Mouse (Mus musculus) limb, embryonic 13.5 days (tissue): ENCODE measurements around the gene Fhdc1. TPM values are rescaled to one million over a fixed set of nuclear protein-coding genes. Genes with fewer than 3 reads are reported as not detected.
A peak's percentile ranks its signal among the peaks of the same experiment; 100 is the strongest.

Experiments
- ATAC-seq: fragments of 200-750 bp; cut with Nextera tagmentation; 2 replicates; pipeline ENCODE4 v1.8.0; 2017; ENCODE audit warnings: low read depth, moderate number of reproducible peaks, moderate TSS enrichment; ENCODE audit not compliant: low FRiP score
- H3K27ac ChIP-seq: fragments of 300-500 bp; sonication (generic); 2 replicates; pipeline ENCODE4 v1.5.1; 2015; ENCODE audit warnings: inconsistent platforms, mild to moderate bottlenecking, moderate library complexity
- H3K27me3 ChIP-seq: fragments of 300-500 bp; sonication (generic); 2 replicates; pipeline ENCODE4 v1.6.1; 2015; ENCODE audit warnings: mild to moderate bottlenecking, inconsistent platforms
- H3K36me3 ChIP-seq: fragments of 300-500 bp; sonication (generic); 2 replicates; pipeline ENCODE4 v1.6.1; 2015; ENCODE audit warnings: inconsistent platforms, mild to moderate bottlenecking, moderate library complexity
- H3K4me1 ChIP-seq: fragments of 300-500 bp; sonication (generic); 2 replicates; pipeline ENCODE4 v1.6.1; 2015; ENCODE audit warnings: inconsistent platforms
- H3K4me2 ChIP-seq: fragments of 300-500 bp; sonication (generic); replicated peaks from 2 replicates; pipeline ENCODE4 v1.6.1; 2015; ENCODE audit warnings: inconsistent platforms, mild to moderate bottlenecking, moderate library complexity
- H3K4me3 ChIP-seq: fragments of 300-500 bp; sonication (generic); 2 replicates; pipeline ENCODE4 v1.5.1; 2015; ENCODE audit warnings: moderate library complexity, mild to moderate bottlenecking, inconsistent platforms
- H3K9ac ChIP-seq: fragments of 300-500 bp; sonication (generic); 2 replicates; pipeline ENCODE4 v1.6.1; 2015; ENCODE audit warnings: mild to moderate bottlenecking, inconsistent platforms
- H3K9me3 ChIP-seq: fragments of 300-500 bp; sonication (generic); 2 replicates; pipeline ENCODE4 v1.6.1; 2016; ENCODE audit warnings: inconsistent platforms
- WGBS: fragments of 180-500 bp; shearing (Covaris S2); methylation state at CpG from one replicate; pipeline ENCODE4 v1.1.7; 2015; 5-methylcytosine and 5-hydroxymethylcytosine counted together
- polyA plus RNA-seq: library from polyadenylated mRNA; unstranded; fragments of >200 nt; fragmentation: Nextera tagmentation; extraction: Ambion mirVana; gene quantifications from 2 replicates; pipeline ENCODE4 v1.2.1, GENCODE M21; 2015

Gene Fhdc1
- polyA plus RNA-seq, 1 experiment from 2014 or later, result 6.2 TPM

DNA sequence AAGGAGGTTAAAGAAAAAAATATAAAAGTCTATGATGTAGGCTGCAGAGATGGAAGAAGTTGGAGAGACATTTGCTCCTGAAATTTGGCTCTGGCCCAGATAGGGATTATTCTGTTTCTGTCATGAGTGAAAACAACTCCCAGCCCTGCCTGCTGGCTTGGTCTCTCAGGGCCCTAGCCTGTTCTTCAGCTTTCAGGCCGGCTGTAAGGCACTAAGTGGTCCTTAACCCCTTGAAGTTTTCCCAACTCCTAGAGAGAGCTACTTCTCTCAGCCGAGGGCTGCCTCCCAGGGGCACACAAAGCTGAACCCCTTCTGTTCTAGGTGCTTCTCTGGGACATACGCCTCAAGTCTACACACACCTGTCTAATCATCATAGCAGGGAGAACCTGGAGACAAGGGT, 7.7 kb downstream of the Fhdc1 start:
- no peak for ATAC-seq
- Histone ChIP-seq H3K36me3 (peaks cover 2% of the 10 kb centered on the region; the same call in 1 of the 2 replicates), H3K27ac (no peak overlapping the region), H3K27me3 (peaks cover 19% of the 10 kb centered on the region), H3K4me3 (no peak overlapping the region), H3K9ac (no peak overlapping the region), H3K4me2 (peak overlapping the region; percentile 2; the same call in 1 of the 2 replicates), H3K9me3 (no peaks in the 10 kb centered on the region), H3K4me1 (peaks cover 37% of the 10 kb centered on the region)
- WGBS, result 28% methylated on average over 3 of the region's 3 CpGs

DNA sequence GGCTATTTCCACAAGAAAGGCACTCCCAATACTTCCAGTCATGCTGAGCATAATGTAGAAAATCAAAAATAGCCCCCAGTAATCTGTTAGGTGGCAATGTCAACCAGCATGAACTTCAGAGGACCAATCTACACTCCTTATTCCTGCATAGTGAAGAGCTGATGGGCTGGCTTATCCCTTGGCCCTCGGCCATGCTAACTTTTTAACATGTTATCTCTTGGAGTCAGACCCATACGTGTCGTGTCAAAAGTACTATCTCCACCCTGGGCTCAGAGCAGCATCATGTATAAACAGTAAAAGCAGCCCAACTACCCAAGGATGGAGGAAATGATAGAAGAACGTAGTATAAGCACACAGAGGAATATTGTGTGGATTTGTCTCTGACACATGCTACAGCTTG, 9.1 kb downstream of the Fhdc1 start:
- Histone ChIP-seq H3K4me3 (no peak overlapping the region), H3K27ac (no peak overlapping the region), H3K4me2 (no peak overlapping the region), H3K4me1 (peaks cover 45% of the 10 kb centered on the region), H3K36me3 (peaks cover 2% of the 10 kb centered on the region; the same call in 1 of the 2 replicates), H3K9me3 (no peaks in the 10 kb centered on the region), H3K27me3 (peaks cover 6% of the 10 kb centered on the region; the same call in 1 of the 2 replicates), H3K9ac (no peak overlapping the region)
- ATAC-seq, result no peak
- 84% methylated on average over 4 of the region's 4 CpGs for WGBS

DNA sequence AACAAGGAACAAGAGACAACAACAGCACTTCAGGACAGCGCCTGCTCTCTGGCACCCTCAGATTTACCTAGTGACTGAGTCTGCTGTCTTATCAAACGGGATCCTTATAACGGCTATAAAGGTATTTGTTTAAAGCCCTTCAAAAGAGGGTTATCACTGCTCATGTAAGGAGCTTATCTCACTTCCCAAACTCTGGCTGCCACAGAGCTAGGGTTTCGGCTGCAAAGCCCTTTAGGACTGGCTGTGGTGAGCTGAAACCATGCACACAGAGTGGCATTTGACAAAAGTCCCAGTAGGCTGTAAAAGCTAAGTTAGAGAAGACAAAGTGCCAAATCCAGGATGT, 12.1 kb downstream of the Fhdc1 start:
- no peaks in the 10 kb centered on the region for H3K9me3 ChIP-seq
- H3K4me1 ChIP-seq, result peaks cover 18% of the 10 kb centered on the region
- no peak for ATAC-seq
- no peak overlapping the region for H3K9ac ChIP-seq
- WGBS, result 44% methylated on average over 4 of the region's 4 CpGs
- H3K27me3 ChIP-seq, result peaks cover 3% of the 10 kb centered on the region; the same call in 1 of the 2 replicates
- H3K27ac ChIP-seq, result no peak overlapping the region
- no peak overlapping the region for H3K4me2 ChIP-seq
- H3K4me3 ChIP-seq, result no peak overlapping the region
- H3K36me3 ChIP-seq, result peaks cover 2% of the 10 kb centered on the region; the same call in 1 of the 2 replicates

DNA sequence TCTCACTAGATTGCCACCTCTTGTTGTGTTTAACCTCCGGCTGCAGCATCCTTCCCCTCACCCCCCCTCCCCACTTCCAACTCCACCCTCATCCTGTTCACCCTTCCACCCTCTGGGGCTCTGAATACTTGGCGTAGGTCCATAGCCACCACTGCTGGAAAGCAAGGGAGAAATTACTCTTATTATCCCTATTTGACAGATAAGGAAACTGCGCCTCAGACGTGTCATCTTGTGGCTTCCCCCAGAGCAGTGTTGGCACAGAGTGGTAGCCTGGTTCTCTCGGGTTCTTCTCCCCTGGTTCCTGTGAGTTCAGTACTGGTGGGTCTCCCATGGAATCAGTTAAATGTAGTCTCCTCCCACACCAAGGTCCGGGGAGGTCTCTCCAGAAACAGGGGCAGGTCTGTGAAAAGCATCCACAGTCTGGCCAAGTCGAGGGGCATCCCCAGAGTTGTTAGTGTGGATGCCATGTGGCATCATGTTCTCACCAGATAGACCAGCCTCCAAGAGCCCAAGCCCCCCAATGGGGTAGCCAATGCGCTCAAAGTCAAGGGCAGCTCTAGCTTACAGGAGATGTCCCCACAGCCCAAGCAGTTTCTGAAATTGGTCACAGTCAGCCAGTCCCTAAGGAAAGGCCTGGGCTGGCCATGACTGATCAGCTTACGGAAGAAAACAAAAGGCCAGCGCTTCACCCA, 12.7 kb downstream of the Fhdc1 start:
- Histone ChIP-seq H3K4me1 (peaks cover 13% of the 10 kb centered on the region), H3K9ac (no peak overlapping the region), H3K27me3 (peaks cover 3% of the 10 kb centered on the region; the same call in 1 of the 2 replicates), H3K27ac (no peak overlapping the region), H3K4me2 (no peak overlapping the region), H3K4me3 (no peak overlapping the region), H3K9me3 (no peaks in the 10 kb centered on the region), H3K36me3 (peaks cover 2% of the 10 kb centered on the region; the same call in 1 of the 2 replicates)
- 65% methylated on average over 10 of the region's 10 CpGs for WGBS
- ATAC-seq, result no peak

DNA sequence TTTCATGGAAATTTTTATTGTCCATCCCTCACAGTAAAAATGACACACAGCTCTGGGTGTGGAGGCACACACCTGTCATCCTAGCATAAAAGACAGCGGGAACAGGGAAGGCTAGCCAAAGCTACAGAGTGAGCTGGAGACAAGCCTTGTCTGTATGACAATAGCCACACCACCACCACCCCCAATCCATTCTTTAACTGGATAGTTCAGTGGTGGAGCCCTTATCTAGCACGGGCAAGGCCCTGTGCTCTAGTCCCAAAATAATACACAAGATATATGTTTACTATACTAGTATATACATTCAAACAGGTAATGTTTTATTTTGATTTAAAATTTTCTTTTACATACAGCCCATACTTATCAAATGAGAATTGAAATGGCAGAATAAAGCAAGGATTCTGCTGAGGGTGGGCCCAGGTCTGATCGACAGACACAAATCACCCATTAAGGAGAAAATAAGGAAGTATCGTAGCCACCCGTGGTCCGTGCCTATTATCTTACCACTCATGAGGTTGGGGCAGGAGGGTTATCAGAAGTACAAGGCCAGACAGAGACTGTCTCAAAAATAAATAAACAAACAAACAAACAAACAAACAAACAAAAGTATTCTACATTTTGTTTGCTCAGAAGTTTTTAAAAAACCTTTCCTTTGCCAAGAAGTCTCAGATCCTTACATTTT, 14.3 kb downstream of the Fhdc1 start:
- H3K9me3 ChIP-seq, result no peaks in the 10 kb centered on the region
- H3K4me2 ChIP-seq, result no peak overlapping the region
- H3K27me3 ChIP-seq, result peaks cover 3% of the 10 kb centered on the region; the same call in 1 of the 2 replicates
- no peak overlapping the region for H3K9ac ChIP-seq
- H3K27ac ChIP-seq, result no peak overlapping the region
- 79% methylated on average over 6 of the region's 6 CpGs for WGBS
- no peak for ATAC-seq
- H3K36me3 ChIP-seq, result peaks cover 2% of the 10 kb centered on the region; the same call in 1 of the 2 replicates
- H3K4me1 ChIP-seq, result peaks cover 19% of the 10 kb centered on the region
- no peak overlapping the region for H3K4me3 ChIP-seq

DNA sequence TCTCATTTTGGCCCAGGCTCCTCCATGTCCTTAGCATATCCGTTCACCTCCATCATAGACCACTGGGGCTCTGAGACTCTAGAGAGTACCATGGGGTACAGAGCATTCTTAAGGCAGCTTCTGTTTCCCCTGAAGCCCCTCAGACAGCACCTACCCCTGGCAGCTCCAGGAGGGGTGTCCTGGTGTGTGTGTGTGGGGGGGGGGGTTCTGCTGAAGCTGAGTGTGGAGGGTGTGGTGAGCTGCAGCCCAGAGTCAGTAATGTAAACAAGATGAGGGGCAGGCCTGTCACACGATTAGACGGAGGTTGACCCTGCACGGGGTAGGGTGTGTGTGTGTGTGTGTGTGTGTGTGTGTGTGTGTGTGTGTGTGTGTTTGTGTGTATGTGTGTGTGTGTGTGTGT, 18.5 kb downstream of the Fhdc1 start:
- H3K4me2 ChIP-seq, result no peak overlapping the region
- H3K27ac ChIP-seq, result no peak overlapping the region
- no peaks in the 10 kb centered on the region for H3K9me3 ChIP-seq
- peaks cover 16% of the 10 kb centered on the region for H3K4me1 ChIP-seq
- no peak overlapping the region for H3K9ac ChIP-seq
- H3K4me3 ChIP-seq, result no peak overlapping the region
- 31% methylated on average over 4 of the region's 4 CpGs for WGBS
- no peak for ATAC-seq
- H3K36me3 ChIP-seq, result no peaks in the 10 kb centered on the region
- H3K27me3 ChIP-seq, result no peaks in the 10 kb centered on the region

DNA sequence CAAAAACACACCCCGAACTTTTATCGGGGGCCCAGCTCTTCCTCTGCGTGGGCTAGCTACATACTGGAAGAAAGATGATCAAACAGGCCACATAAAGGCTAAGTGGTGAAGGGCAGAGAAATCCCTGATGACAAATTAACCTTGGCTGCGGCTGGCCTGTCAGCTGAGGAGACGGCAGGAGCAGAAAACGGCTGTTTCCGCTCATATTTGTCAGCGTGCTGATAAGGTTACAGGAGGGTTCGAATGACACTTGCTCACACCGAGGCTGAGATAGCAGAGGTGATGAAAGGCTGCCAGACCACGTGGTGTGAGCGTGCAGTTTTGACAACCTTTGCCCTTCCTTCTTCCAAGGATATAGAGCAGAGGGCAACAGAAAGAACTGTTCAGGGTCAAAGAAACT, 19.3 kb downstream of the Fhdc1 start:
- no peak overlapping the region for H3K4me3 ChIP-seq
- H3K9ac ChIP-seq, result 0 out of 2 replicates have a peak overlapping the region, but pooled peaks have one; percentile 9
- H3K4me1 ChIP-seq, result peaks cover 16% of the 10 kb centered on the region
- H3K9me3 ChIP-seq, result no peaks in the 10 kb centered on the region
- WGBS, result 19% methylated on average over 12 of the region's 12 CpGs
- H3K4me2 ChIP-seq, result no peak overlapping the region; the same call in 1 of the 2 replicates
- H3K36me3 ChIP-seq, result no peaks in the 10 kb centered on the region
- ATAC-seq, result no peak
- H3K27me3 ChIP-seq, result no peaks in the 10 kb centered on the region
- no peak overlapping the region for H3K27ac ChIP-seq

DNA sequence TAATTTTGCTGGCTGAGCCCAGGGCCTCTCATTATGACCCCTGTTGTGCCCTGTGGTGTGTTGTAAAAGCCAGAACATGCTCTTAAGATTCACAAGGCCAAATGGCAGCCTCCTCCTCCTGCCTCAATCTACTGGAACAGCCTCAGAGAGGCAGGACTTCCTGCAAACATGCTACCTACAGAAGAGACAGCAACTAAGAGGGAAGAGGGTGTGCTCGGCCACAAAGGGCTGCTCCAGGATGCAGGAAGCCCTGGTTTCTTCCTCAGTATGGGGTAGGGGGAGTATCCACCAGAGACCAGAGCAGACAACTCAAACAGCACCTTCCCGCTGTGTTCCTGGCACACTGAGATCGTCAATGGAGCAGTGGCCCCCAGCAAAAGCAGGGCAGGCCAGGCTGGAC, 19.7 kb downstream of the Fhdc1 start:
- H3K4me1 ChIP-seq, result peaks cover 16% of the 10 kb centered on the region
- H3K9me3 ChIP-seq, result no peaks in the 10 kb centered on the region
- H3K36me3 ChIP-seq, result no peaks in the 10 kb centered on the region
- 22% methylated on average over 3 of the region's 3 CpGs for WGBS
- H3K4me3 ChIP-seq, result no peak overlapping the region
- H3K4me2 ChIP-seq, result no peak overlapping the region; the same call in 1 of the 2 replicates
- H3K27ac ChIP-seq, result no peak overlapping the region
- no peaks in the 10 kb centered on the region for H3K27me3 ChIP-seq
- ATAC-seq, result no peak
- 0 out of 2 replicates have a peak overlapping the region, but pooled peaks have one; percentile 9 for H3K9ac ChIP-seq

DNA sequence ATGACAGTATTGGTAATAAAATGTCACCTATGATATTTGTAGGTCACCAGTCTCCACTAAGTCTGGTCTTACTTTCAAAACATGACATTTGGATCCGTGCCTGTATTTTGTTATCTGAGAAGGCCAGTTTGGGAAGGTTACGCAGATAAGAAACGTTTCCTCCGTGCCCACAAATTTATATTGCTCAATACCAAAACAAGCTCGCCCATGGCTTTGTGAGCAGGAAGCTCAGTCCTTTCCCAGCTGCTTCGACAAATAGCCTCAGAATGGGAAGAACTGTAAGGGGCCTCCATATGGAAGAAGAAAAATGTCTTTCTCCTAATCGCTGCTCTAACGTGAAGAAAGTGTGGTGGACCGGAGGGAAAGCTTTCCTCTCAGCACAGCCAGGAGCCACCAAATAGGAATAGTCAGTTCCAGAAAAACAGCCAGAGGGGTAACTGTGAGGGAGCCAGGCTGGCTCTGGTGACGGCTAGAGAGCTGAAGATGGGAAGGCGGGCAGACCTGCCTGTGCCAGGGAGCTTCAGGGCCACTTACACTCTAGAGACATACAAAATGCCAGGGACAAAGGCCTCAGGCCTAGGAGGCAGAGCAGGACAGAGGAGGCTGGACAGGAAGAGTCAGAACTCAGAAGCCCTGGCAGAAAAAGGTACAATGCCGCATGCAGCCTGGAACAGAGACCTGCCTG, 24.4 kb downstream of the Fhdc1 start:
- H3K4me3 ChIP-seq, result no peak overlapping the region
- ATAC-seq, result no peak
- no peak overlapping the region for H3K4me2 ChIP-seq
- peaks cover 7% of the 10 kb centered on the region for H3K4me1 ChIP-seq
- no peak overlapping the region for H3K27ac ChIP-seq
- no peaks in the 10 kb centered on the region for H3K9me3 ChIP-seq
- H3K27me3 ChIP-seq, result no peaks in the 10 kb centered on the region
- WGBS, result 67% methylated on average over 12 of the region's 12 CpGs
- H3K36me3 ChIP-seq, result no peaks in the 10 kb centered on the region; the same call in 1 of the 2 replicates
- H3K9ac ChIP-seq, result no peak overlapping the region

DNA sequence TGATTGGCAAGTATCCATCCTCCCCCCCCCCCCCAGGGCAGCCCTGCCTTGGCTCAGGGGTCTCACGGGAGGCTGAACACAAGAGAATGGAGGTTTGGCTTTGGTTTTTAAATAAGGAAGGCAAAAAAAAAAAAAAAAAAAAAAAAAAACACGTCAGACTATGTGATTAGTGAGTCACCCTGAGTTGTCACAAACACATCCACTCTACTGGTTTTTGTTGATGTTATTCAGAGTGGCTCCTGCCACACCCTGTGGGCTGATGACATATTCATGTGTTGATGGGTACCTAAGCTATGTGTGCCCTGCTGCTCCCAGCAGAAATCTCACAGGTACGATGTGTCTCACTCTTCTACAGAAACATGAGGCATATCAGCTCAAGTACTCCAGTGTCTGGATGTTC, 29.6 kb downstream of the Fhdc1 start:
- no peak for ATAC-seq
- H3K36me3 ChIP-seq, result no peaks in the 10 kb centered on the region; the same call in 1 of the 2 replicates
- H3K9ac ChIP-seq, result no peak overlapping the region
- peaks cover 29% of the 10 kb centered on the region for H3K4me1 ChIP-seq
- H3K27me3 ChIP-seq, result no peaks in the 10 kb centered on the region
- 75% methylated on average over 3 of the region's 3 CpGs for WGBS
- no peaks in the 10 kb centered on the region for H3K9me3 ChIP-seq
- no peak overlapping the region for H3K4me3 ChIP-seq
- H3K4me2 ChIP-seq, result no peak overlapping the region
- no peak overlapping the region for H3K27ac ChIP-seq

DNA sequence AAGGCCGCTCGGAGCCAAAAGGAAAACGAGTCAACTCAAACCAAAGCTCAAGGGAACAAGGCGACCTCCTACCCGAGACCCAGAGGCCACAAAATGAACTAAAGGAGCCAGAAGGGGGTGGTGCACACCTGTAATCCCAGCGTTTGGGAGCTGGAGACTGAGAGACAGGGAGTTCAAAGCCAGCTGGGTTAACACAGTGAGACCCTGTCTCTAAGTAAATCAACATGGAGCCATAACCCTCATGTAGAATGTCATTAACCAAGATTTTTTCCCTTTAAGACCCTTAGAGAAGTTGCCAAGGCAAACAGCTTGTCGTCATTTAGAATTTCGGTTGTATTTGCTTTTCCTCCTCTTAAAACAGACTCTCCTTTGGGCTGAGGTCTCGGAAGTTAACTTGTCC, 31.2 kb downstream of the Fhdc1 start:
- Histone ChIP-seq H3K9ac (no peak overlapping the region), H3K4me1 (peaks cover 29% of the 10 kb centered on the region), H3K36me3 (no peaks in the 10 kb centered on the region; the same call in none of the 2 replicates), H3K27ac (no peak overlapping the region), H3K9me3 (no peaks in the 10 kb centered on the region), H3K27me3 (peaks cover 6% of the 10 kb centered on the region; the same call in 1 of the 2 replicates), H3K4me3 (no peak overlapping the region), H3K4me2 (no peak overlapping the region)
- ATAC-seq, result no peak
- 68% methylated on average over 9 of the region's 9 CpGs for WGBS

DNA sequence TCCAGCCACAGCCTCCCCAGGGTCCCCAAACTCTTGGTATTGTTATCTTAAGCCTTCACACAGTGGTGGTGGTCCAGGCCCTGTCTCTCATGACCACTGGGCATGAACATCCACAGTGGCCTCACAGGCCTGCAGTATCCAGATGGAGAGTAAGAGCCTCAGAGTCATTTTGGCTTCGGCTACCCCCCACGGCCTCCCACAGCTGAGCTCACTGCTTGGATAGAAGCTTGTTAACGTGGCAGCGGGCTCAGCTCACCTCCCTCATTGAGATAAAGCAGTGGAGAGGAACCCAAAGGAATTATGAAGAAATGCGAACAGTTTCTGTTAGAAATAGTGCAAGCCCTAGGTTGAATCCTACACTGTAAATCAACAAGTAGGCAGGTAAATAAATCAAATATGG, 32.4 kb downstream of the Fhdc1 start:
- H3K27me3 ChIP-seq, result peaks cover 6% of the 10 kb centered on the region; the same call in 1 of the 2 replicates
- no peak overlapping the region for H3K4me3 ChIP-seq
- H3K36me3 ChIP-seq, result no peaks in the 10 kb centered on the region; the same call in none of the 2 replicates
- no peak overlapping the region for H3K9ac ChIP-seq
- no peaks in the 10 kb centered on the region for H3K9me3 ChIP-seq
- H3K27ac ChIP-seq, result no peak overlapping the region
- H3K4me2 ChIP-seq, result no peak overlapping the region
- ATAC-seq, result no peak
- WGBS, result 62% methylated on average over 5 of the region's 5 CpGs
- H3K4me1 ChIP-seq, result peaks cover 36% of the 10 kb centered on the region
